Mouse (Mus musculus): ENCODE measurements around the gene Frmd4b. TPM values are rescaled to one million over a fixed set of nuclear protein-coding genes. Genes with fewer than 3 reads are reported as not detected.

Gene Frmd4b
- polyA plus RNA-seq, 1 experiment from 2014 or later = 6.3 TPM

DNA sequence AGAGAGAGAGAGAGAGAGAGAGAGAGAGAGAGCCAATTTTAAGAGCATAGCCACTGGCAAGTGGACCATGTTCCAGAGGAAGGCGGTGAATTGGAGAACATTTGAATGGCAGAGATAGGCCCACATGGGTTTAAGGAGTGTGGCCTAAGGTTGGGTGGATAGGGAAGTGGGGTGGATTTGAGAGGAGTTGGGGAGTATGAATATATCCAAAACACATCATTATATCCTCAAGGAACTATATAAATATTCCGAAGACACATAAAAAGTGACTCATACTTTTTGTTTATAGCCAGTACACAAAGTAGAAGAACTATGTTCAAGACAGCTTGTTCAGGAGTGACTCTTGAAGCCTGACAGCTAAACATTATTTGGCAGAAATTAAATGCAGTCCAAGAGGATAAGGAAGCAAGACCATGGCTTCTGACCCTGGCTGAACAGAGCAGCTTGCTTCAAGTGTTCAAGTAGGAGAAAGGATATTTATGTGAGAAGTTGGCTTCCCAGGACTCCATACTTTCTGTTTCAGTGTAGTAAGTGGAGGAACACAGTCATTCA, 36.8 kb downstream of the Frmd4b start:
- no peak for DNase-seq (ENCODE audit: low spot score)

DNA sequence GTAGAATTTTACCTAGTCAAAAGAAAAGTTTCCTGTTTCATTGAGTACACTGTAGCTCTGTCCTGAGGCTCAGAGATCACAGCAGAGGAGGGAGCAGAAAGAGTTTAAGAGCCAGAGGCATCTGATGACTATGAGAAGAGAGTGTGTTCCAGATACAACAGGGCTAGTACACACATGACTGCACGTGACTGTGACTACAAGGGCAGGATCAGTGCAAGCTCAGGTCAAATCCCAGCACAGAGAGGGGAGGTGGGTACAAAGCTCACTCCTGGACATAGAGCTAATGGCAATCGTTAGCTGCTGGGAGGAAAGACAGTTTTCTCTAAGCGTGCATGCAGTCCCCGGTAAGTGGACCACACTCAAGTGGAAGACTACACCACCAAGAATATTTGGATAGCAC, 37.6 kb downstream of the Frmd4b start:
- DNase-seq (ENCODE audit: low spot score) = no peak

DNA sequence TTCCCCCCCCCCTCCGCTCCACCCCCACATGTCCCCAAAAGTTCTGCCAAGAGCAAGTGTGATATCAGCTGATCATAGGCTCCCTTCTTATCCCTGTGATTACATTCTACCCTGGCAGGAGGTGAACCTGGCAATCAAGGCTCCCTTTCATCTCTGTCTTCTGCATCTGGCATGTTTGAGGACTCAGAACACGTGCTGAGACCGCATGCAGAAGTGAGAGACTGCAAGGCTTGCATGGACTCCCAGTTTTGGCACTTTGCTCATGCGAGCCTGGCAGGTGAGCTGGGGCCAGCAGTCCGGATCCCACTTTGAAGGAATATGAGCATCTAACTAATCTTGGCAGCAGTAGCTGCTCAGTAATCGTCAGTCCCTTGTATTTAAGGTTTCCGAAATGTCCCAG, 39.1 kb downstream of the Frmd4b start:
- DNase-seq (ENCODE audit: low spot score) = no peak

DNA sequence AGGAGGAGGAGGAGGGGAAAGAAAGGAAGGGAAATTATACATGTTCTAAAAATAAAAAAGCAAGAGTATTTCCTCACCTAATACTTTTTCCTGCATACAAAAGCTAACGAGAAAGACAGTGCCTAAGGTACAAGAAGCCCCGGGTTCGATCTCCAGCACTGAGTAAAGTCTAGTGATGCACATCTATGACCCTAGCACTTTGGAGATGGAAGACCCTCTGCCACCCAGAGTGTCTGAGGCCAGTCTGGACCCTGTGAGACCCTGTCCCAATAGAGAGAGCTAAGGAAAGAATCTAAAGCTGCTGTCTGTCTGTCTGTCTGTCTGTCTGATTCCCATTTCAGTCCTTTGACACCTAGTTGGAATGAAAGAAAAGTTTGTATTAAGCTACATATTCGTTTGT, 40.0 kb downstream of the Frmd4b start:
- no peak for DNase-seq (ENCODE audit: low spot score)

DNA sequence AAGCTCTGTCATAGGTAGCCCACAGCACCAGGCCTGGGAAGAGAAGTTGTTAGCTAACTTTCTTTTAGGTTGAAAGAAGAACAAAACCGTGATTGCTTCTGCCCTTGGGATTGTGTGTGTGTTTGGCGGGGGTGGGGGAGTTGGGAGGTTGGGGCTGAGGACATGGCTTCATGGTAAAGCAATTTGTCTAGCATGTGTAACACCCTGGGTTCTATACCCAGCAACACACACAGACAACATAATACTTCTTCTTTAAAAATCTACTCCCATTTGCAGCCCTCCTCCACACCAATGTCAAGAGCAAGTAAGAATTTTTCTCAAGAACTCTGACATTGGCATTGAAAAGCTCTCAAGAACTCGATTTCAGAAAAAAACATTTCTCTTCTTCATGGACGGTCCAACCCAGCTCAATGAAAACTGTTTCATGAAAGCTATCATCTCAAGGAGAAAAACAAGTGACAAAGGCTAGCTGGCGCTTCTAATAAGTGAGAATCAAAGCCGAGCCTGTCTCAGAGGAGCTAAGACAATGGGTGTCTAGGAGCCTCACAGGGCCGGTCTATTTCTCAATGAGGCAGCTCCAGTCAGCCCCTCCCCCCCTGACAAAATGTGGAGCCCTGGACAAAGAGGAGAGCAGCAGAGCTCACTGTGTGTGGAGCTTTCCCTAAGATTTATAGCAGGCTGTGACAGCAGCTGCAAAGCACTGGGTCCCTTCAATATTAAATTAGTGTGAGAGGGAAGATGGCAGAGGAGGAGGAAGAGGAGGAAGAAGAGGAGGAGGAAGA, 40.6 kb downstream of the Frmd4b start:
- no peak for DNase-seq (ENCODE audit: low spot score)

DNA sequence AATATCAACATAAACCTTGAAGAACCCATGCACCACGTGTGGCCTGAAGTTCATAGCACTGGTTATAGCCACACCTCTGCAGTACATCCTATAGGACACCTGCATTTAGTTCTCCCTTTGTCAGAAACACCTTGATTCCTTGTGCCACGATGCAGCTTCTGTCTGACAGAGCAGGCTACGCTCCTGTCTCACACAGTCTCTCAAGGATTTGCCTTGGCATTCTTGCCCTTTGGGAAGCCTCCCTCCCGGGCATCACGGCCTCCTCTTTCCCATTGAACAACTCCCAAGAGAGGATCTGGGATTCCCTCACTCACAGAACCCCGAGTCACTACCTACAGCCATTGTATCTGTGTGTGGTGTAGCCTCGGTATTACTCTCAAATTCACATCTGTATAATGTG, 41.2 kb downstream of the Frmd4b start:
- no peak for DNase-seq (ENCODE audit: low spot score)

DNA sequence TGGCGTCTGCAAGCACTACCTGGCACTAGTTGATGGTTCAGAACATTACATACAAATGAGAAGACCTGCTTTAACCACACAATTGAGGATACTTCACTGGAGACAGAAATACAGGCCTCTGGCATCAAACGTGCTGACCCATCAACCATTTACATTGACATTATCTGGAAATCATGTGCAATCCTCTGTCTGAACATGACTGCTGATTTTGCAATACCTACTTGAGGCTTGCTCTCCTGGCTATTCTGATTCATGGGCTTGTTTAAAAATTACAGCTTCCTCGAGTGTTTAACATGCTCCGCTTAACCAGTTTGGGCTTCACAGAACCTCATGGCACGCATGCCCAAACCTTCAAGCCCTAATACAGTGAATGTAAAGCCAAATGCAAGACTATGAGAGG, 42.4 kb downstream of the Frmd4b start:
- no peak for DNase-seq (ENCODE audit: low spot score)

DNA sequence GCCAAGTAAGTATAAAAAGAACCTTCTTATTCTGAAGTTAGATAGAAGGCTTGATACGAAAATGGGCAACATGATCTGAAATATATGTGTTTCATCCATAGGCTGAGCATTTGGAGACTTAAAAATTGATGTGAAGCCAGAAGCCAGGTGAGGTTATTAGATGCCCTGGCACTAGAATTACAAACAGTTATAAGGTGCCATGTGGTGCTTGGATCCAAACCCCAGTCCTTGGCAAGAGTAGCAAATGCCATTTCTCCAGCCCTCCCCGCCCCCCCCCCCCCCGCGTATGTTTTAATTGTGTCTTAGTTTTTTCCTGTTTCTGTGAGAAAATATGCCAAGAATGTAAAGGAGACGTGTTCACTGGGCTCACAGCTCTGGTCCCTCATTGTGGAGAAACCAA, 45.1 kb downstream of the Frmd4b start:
- DNase-seq (ENCODE audit: low spot score) = no peak

DNA sequence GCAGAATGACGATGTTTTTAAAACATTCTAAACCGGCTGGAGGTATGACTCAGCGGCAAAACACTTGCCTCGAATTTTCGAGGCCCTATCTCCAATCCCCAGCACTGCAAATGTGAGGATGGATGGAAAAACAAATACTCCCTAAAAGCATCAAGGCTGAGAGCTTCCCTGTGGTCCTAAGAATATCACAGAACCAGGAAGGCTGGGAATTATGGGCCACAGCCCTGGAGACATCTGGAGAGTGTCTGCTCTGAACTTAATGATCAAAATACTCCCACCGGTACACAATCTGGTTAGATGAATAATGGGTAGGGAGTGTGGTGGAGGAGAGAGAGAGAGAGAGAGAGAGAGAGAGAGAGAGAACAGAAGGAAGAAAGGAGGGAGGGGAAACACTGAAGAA, 48.8 kb downstream of the Frmd4b start:
- DNase-seq (ENCODE audit: low spot score) = no peak

DNA sequence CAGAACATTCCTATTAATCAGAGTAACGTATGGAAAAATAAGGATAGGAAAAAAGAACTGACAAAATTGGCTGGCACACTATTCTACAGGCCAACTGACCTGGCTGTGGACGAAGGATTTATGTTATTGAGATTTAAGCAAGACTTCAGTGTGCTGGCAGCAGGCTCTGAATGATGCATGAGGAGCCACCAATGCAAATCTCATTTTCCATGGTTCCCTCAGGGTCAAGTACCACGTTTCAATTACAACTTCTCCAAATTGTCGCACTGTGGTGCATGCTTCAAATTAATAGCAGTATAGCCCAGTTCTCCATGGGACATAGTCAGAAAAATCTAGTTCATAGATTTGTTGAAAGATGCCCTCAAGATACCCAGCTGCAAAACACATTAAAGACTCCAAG, 50.6 kb downstream of the Frmd4b start:
- DNase-seq (ENCODE audit: low spot score) = no peak

DNA sequence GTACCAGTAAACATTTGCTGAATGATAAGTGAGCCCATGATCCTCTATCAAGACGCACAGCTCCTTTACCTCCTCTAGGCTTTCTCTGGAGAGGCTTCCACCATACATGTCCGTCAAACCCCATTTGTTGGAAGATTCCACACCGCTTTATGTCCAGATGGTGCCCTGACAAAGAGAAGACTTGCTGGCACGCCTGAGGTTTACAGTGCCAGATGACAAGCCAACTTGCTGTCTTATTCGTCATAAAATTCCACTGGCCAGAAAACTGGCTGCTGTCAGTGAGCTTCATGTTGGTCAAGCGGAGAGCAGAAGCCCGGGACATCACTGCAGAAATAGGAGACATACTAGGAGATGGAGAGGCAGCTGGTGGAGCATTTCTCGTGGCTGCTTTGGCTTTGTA, 60.2 kb downstream of the Frmd4b start:
- no peak for DNase-seq (ENCODE audit: low spot score)

DNA sequence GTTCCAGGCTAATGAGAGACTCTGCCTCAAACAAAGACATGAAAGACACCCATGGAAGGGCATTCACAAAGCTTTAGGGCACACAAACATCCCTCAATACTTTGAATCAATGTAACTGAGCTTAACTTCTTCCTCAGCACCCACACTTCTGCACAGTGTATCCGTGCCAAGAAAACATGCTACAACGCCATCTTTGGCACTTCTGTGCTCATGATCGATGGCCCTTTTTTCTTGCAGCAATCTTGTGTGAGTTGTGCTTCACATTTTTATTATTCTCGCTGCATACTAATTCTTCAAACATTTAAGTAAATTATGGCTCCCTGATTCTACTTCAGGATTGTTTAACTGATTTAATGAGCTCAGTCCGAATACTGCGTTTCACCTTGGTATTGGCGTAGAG, 61.7 kb downstream of the Frmd4b start:
- no peak for DNase-seq (ENCODE audit: low spot score)

DNA sequence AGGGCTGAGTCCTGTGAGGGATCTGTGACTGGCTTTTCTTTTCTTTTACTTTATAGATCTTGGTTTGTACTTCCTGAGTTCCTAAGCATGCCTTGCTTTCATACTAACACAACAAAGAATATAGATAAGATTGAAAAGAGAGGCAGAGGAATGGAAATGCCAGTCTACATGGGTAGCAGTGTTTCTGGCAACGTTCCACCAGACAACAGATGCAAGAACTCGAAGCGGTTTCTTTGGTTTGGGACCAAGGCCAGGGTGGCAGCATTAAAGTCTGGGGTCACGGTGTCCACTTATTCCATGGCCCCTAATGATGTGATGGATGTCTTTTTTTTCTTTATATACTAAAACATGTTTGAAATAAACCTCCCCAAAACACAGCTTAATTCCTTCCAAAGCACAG, 63.9 kb downstream of the Frmd4b start:
- no peak for DNase-seq (ENCODE audit: low spot score)

DNA sequence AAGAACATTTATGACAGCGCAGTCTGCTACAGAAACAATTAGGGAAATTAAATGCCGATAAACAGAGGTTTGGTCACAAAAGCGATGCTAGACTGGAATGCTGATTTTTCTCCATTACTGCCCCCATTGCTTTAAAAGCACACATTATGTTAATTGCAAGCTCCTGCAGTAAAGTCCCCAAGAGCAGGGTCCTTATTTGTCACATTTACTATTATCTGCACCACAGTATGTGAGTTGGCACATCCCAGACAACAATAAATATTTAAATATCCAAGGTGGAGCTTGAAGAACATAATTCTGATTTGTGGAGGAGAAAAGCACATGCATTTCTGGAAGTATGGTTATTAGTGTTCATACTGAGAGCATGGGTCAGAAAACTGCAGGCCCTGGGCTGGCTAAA, 64.8 kb downstream of the Frmd4b start:
- no peak for DNase-seq (ENCODE audit: low spot score)

DNA sequence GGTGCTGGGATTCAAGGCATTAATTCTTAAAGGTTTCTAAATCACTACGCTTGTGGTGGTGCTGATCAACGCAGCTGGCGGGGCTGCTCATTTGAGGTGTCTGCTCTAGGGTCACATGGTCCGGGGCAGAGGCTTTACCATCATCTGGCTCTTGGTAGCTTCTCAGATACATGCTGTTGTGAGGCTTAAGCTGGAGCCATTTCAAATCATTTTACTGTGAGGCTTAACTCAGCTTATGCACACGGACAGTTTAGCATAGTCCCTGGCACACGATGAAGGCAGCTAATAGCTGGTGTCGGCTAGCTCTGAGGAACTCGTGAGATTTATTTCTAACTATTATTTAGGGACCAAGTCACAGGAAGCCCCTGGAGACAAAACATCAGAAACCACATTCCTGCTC, 65.5 kb downstream of the Frmd4b start:
- no peak for DNase-seq (ENCODE audit: low spot score)

DNA sequence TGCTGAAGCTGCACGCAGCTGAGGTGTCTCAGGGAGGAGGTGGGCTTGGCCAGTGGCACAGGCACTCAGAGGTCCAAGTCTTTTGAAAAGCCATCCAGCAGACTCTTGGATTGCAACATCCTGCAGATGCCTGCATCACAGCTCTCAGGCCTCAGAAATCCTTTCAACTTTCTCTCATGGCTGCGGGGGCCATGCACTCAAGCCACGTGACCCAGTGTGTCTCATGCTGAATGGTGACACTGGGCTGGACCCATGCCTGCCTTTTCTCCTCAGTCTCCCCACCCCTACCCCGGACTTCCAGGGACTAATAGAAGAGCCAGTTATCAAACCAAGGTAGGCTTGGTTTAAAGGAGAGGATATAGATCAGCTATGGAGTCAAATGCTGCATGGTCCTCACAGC, 66.2 kb downstream of the Frmd4b start:
- no peak for DNase-seq (ENCODE audit: low spot score)

DNA sequence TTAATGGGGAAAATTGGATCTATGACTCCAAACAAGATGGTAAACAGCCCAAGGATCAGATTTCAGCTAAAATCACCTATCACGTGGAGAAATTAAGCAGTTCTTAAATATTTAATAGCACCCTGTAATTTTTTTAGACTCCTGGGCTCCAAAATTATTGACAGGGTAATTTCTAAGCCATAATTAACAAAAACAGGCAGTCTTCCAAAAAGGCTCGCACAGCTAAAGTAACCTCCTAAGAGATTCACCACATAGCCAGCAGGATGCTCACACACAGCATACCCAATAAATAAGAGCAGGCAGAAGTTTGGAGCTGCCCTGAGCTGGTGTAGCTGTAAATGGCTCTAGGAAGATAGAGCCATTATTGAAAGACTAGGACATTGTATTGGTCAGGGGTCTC, 76.9 kb downstream of the Frmd4b start:
- DNase-seq (ENCODE audit: low spot score) = no peak

DNA sequence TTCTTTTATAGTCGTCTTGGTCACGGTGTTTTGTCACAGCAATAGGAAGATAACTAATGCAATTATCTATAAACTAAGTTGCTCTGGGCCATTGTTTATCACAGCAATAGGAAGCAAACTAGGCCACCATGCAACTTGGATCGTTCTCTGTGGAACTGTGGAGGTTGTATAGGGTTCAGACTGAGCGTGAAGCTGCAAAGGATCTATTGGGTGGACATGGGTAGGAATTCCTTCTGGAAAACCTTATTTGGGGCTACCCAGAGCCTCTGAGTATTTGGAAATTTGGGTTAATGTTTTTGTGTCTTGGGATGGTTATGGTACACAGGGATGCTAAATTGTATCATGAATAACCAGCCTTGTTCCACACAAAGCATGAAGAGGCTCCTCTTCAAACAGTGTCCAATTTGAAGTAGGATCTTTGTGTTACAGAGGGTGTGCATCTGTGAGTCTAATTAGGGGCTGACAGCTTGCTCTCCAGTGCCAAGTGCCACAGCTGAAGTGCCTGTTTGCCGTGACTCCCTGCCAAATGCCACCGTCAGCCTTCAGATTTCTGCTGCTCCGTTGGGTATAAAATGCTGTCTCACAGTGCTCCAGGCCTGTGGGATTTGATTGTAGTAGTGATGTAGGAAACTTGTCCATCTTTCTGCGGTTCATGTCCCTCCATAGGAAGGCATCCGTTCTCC, 81.4 kb downstream of the Frmd4b start:
- DNase-seq (ENCODE audit: low spot score) = no peak

DNA sequence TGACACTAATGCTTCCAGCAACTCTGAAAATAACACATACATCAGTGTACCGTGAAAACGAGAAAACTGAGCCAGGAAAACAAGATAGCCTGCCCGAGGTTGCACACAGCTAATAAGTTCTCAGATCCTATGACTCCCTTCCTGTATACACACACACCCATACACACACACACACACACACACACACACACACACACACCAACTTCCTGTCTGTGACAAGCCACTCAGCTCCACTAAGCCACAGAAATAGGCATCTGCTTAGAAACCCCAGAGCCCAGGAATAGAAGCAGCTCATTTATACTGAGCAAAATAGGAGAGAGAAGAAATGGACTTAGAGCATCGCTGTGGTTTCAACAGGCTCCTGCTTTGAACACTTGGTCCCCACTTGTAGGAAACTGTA, 86.3 kb downstream of the Frmd4b start:
- peak; percentile 61 for DNase-seq (ENCODE audit: low spot score)

DNA sequence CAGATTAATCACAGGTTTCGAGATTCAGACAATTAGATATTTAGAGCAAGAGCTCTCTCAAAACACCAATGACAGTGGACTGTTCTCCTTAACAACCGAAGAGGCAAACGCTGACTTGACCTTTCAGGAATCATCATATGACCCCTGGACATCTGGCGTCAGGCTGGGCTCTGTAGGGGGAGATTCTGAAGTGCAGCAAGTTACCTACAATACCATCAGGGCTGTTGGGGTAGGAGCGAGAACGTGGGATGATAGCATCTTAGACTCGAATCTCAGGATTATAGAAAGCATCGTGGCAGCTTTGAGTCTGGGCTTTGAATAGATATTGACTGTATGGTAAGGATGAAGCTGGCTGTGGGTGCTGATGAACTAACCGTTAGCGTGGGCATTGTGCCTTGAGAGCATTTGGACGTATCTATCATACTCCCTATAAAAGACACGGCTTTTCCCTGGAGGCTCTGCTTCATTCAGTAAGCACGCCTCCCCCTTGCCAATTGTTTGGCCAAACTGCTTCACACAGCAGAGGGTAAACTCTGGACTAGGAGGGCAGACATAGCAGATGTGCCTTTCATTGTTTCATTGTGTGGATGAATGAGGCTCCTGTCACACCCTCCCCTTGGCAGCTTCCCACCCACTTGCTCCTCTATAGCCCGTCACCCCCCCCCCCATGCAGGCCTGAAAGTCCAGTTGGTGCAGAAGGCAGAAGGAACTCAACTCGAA, 88.2 kb downstream of the Frmd4b start:
- no peak for DNase-seq (ENCODE audit: low spot score)

DNA sequence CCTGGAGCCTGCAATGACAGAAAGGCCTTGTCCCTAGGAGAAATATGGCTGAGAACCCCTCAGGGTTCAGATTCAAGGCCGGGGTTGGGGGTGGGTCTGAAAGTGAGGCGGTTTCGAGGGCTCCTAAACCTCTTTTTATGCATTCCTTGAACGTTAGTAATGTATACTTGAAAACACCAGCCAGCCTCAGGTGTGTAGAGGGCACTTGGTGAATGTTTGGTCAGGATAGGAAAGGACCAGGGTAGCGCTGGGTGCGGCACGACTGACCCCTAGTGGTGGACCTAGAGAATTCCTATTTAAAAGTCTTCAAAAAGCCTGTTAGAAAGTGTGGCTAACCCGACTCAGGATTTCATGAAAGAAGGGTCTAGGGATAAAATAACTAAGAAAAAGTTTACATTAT, 91.2 kb downstream of the Frmd4b start:
- DNase-seq (ENCODE audit: low spot score) = peak; percentile 64

DNA sequence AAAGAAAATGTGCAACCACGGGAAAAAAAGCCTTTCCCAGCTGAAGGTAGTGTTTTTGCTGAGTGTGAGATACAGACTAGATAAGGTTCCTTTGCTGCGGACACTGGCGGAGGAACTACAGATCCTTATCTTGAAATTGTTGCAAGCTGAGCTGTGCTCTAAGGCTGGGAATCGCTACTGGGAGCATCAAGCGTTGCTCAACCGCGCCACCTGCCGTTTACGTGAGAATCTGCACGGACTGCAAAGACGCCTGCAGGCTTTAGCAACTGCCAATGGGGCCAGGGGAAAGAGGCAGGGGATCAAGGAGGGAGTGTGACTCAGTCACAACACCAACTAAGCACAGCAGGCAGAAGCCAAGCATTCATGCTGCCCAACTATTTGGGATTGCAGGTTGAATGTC, 94.2 kb downstream of the Frmd4b start:
- peak; percentile 83 for DNase-seq (ENCODE audit: low spot score)

All from thymus, postnatal 0 days (tissue).